ENCODE assay signal across 8 mouse cellular contexts in genomic region chr12:85110698-85111592, GRCm38 (mm10). TPM values are rescaled to one million over a fixed set of nuclear protein-coding genes. Genes with fewer than 3 reads are reported as not detected.
DNase-seq lines count a peak whose midpoint lies in the region; ATAC-seq lines count a peak whose summit lies in the region.

Gene Prox2 (minus strand): TSS chr12:85110759.
Gene Dlst (plus strand): TSS chr12:85110833.

- peak; percentile 96 for ATAC-seq in hindbrain, embryonic 14.5 days (ENCODE audit: low FRiP score)

- H3K36me3 ChIP-seq in hindbrain, embryonic 14.5 days (replicated peaks; ENCODE audit: control insufficient read depth, insufficient read depth) = no peaks in the 10 kb centered on the region

- H3K9ac ChIP-seq in hindbrain, embryonic 14.5 days = peak within 1 kb of the TSS; percentile 93

- DNase-seq in T-cell, adult 2 months (ENCODE audit: low spot score) = peak; percentile 80
- peak; percentile 94 to 95 for DNase-seq in cerebellum, postnatal 25 days
- DNase-seq in frontal cortex, postnatal 25 days (ENCODE audit: low spot score in 2 of 2) = peak; percentile 78 to 80
- peak; percentile 86 for DNase-seq in hindbrain, embryonic 14.5 days (ENCODE audit: low spot score)
- peak; percentile 88 to 89 for DNase-seq in layer of hippocampus, postnatal 36 days
- DNase-seq in lung, postnatal 25 days (ENCODE audit: low spot score) = peak; percentile 89
- peak; percentile 69 for DNase-seq in retina, adult 2 months (ENCODE audit: low read depth, low spot score)
- DNase-seq in thymus, postnatal 25 days = peak; percentile 87

- peak within 1 kb of the TSS; percentile 75 for H3K4me2 ChIP-seq in hindbrain, embryonic 14.5 days (replicated peaks)

- H3K27ac ChIP-seq in hindbrain, embryonic 14.5 days = peak within 1 kb of the TSS; percentile 85

- peak within 1 kb of the TSS; percentile 97 for H3K4me3 ChIP-seq in hindbrain, embryonic 14.5 days (replicated peaks; ENCODE audit: low read length)

- no peaks in the 10 kb centered on the region for H3K27me3 ChIP-seq in hindbrain, embryonic 14.5 days (ENCODE audit: control insufficient read depth, insufficient read depth, low read length)

- no peaks in the 10 kb centered on the region for H3K9me3 ChIP-seq in hindbrain, embryonic 14.5 days (ENCODE audit: control insufficient read depth, low read length)

- WGBS in hindbrain, embryonic 14.5 days = under 1% methylated on average over 70 of the region's 83 CpGs

- H3K4me1 ChIP-seq in hindbrain, embryonic 14.5 days (replicated peaks; ENCODE audit: control insufficient read depth, insufficient read depth, low read length) = peaks cover 29% of the 10 kb centered on the region

RNA-seq across cellular contexts. Expression of gene Prox2, which starts in this region (rescaled TPM):
- polyA plus RNA-seq in hindbrain, embryonic 14.5 days (2014; fragmentation: Nextera tagmentation; extraction: Ambion mirVana) = 1.9 TPM in 2 replicates
- total RNA-seq in layer of hippocampus, postnatal 36 days (2021) = 1 to 10 TPM; 1.7 to 2.0 TPM

RNA-seq across cellular contexts. Expression of gene Dlst, which starts in this region (rescaled TPM):
- polyA plus RNA-seq in hindbrain, embryonic 14.5 days (2014; fragmentation: Nextera tagmentation; extraction: Ambion mirVana) = 101 and 114 TPM in 2 replicates
- total RNA-seq in layer of hippocampus, postnatal 36 days (2021) = 100 to 1,000 TPM; 145 to 152 TPM

Comparison
In these comparisons a context has a peak if more than half of its experiments do, and no peak if none do; other contexts are left out.
1. Peak in every context shown above with its lines: DNase-seq, ATAC-seq, H3K4me3 ChIP-seq and H3K27ac ChIP-seq.